Mouse (Mus musculus) right cerebral cortex, postnatal 36 days (tissue): ENCODE data around the gene Vamp4.
"Not testable (repeated sequence)": the region's sequence is repeated elsewhere in the genome, so short reads cannot be mapped to it uniquely, and the experiment has no call there.

Experiments
- DNase-seq, 2 experiments: peaks; one replicate each; pipeline ENCODE4 v3.0.0; 2022; ENCODE audit warnings: low spot score in 2 of 2, mixed read lengths in 1 of 2

Vamp4 gene

GRCm38 (mm10) chr1:162589443-162589842 lies 19.1 kb downstream of the Vamp4 start:
- no peak for DNase-seq

GRCm38 (mm10) chr1:162590415-162590997 lies 20.2 kb downstream of the Vamp4 start:
- DNase-seq = no peak

- no peak for DNase-seq
Measured at GRCm38 (mm10) chr1:162597379-162598102, 27.2 kb downstream of the Vamp4 start.

- no peak for DNase-seq
Measured at GRCm38 (mm10) chr1:162599617-162600016, 29.3 kb downstream of the Vamp4 start.

- DNase-seq = no peak
Measured at GRCm38 (mm10) chr1:162601288-162601687, 31.0 kb downstream of the Vamp4 start.

GRCm38 (mm10) chr1:162608127-162608526 lies 37.8 kb downstream of the Vamp4 start:
- DNase-seq = no peak

GRCm38 (mm10) chr1:162609633-162610250 lies 39.4 kb downstream of the Vamp4 start:
- no peak for DNase-seq

- no peak for DNase-seq
Measured at GRCm38 (mm10) chr1:162611191-162611590, 40.9 kb downstream of the Vamp4 start.

GRCm38 (mm10) chr1:162615511-162615910 lies 45.2 kb downstream of the Vamp4 start:
- no peak for DNase-seq

- DNase-seq = no peak
Measured at GRCm38 (mm10) chr1:162620487-162620886, 50.2 kb downstream of the Vamp4 start.

GRCm38 (mm10) chr1:162623895-162624294 lies 53.6 kb downstream of the Vamp4 start:
- DNase-seq = no peak

GRCm38 (mm10) chr1:162625229-162625628 lies 54.9 kb downstream of the Vamp4 start:
- DNase-seq = no peak

GRCm38 (mm10) chr1:162627821-162628220 lies 57.5 kb downstream of the Vamp4 start:
- not testable (repeated sequence) for DNase-seq

GRCm38 (mm10) chr1:162628326-162628725 lies 58.0 kb downstream of the Vamp4 start:
- DNase-seq = not testable (repeated sequence)

GRCm38 (mm10) chr1:162635291-162635931 lies 65.1 kb downstream of the Vamp4 start:
- not testable (repeated sequence) for DNase-seq

GRCm38 (mm10) chr1:162636516-162636915 lies 66.2 kb downstream of the Vamp4 start:
- DNase-seq = no peak

GRCm38 (mm10) chr1:162638535-162638934 lies 68.2 kb downstream of the Vamp4 start:
- no peak for DNase-seq

GRCm38 (mm10) chr1:162639051-162639750 lies 68.9 kb downstream of the Vamp4 start, which contains the start of gene Myoc:
TSS of gene Myoc (plus strand) at chr1:162639155.
- DNase-seq = no peak

GRCm38 (mm10) chr1:162639861-162640260 lies 69.5 kb downstream of the Vamp4 start:
- DNase-seq = no peak

- no peak for DNase-seq
Measured at GRCm38 (mm10) chr1:162642591-162642990, 72.3 kb downstream of the Vamp4 start.

- DNase-seq = peak; percentile 39 to 43
Measured at GRCm38 (mm10) chr1:162643752-162644151, 73.4 kb downstream of the Vamp4 start.
